In genomic region chr10:82622671-82623552, GRCm38 (mm10) we compare ENCODE assay signal across 8 mouse cellular contexts. TPM values are rescaled to one million over a fixed set of nuclear protein-coding genes. Genes with fewer than 3 reads are reported as not detected.
DNase-seq lines count a peak whose midpoint lies in the region; ATAC-seq lines count a peak whose summit lies in the region.

TSS of gene 1190007I07Rik (minus strand) at chr10:82623228.

- H3K4me1 ChIP-seq in lung, embryonic 16.5 days (replicated peaks; ENCODE audit: control insufficient read depth, insufficient read depth, low read length) = peaks cover 4% of the 10 kb centered on the region

- ATAC-seq in hematopoietic stem cell, adult 5-6 weeks (replicated peaks in 1 of 2; ENCODE audit: insufficient read depth in 1 of 2, low FRiP score in 2 of 2, low TSS enrichment in 1 of 2, low read depth in 1 of 2, poor library complexity in 2 of 2, severe bottlenecking in 2 of 2) = peak; percentile 85 to 87
- peak; percentile 86 for ATAC-seq in lung, embryonic 16.5 days (ENCODE audit: low read depth)

- peak within 1 kb of the TSS; percentile 81 for H3K27ac ChIP-seq in lung, embryonic 16.5 days (ENCODE audit: low read length)

- H3K27me3 ChIP-seq in lung, embryonic 16.5 days (ENCODE audit: control insufficient read depth, insufficient read depth, low read depth, low read length) = no peaks in the 10 kb centered on the region

- H3K4me2 ChIP-seq in lung, embryonic 16.5 days (ENCODE audit: low read depth, low read length) = peak within 1 kb of the TSS; percentile 74

- DNase-seq in MEL-GATA-1-ER (ENCODE audit: extremely low read depth, low read depth) = peak; percentile 60
- peak; percentile 87 for DNase-seq in cerebellum, adult 8-10 months
- peak; percentile 93 for DNase-seq in forelimb bud, embryonic 11.5 days (ENCODE audit: low read depth, low spot score)
- DNase-seq in layer of hippocampus, adult 9-10 months (ENCODE audit: low spot score) = peak; percentile 55
- peak; percentile 72 for DNase-seq in ovary, postnatal 10 days (ENCODE audit: low spot score)
- peak; percentile 81 to 88 for DNase-seq in thymus, postnatal 10 days (ENCODE audit: low spot score in 2 of 2)

- H3K9me3 ChIP-seq in lung, embryonic 16.5 days (ENCODE audit: control insufficient read depth, low read length) = no peaks in the 10 kb centered on the region

- 0% methylated on average over 52 of the region's 61 CpGs for WGBS in lung, embryonic 16.5 days

- H3K4me3 ChIP-seq in lung, embryonic 16.5 days (ENCODE audit: low read length) = peak within 1 kb of the TSS; percentile 74

- peak within 1 kb of the TSS; percentile 85 for H3K9ac ChIP-seq in lung, embryonic 16.5 days (ENCODE audit: low read length)

- H3K36me3 ChIP-seq in lung, embryonic 16.5 days (ENCODE audit: control insufficient read depth, insufficient read depth, low read length) = no peaks in the 10 kb centered on the region

RNA-seq across cellular contexts. Expression of gene 1190007I07Rik, which starts in this region (rescaled TPM):
- total RNA-seq in hematopoietic stem cell, adult 5-6 weeks (2017) = 39.7 and 79.5 TPM in 2 replicates
- polyA plus RNA-seq in lung, embryonic 16.5 days (2015; fragmentation: Nextera tagmentation; extraction: Ambion mirVana) = 30.9 and 34.5 TPM in 2 replicates

Comparison
In these comparisons a context has a peak if more than half of its experiments do, and no peak if none do; other contexts are left out.
1. Peak in every context shown above with its lines: DNase-seq, ATAC-seq, H3K4me3 ChIP-seq and H3K27ac ChIP-seq.